Mouse (Mus musculus) hindbrain, embryonic 14.5 days (tissue): ENCODE measurements around the gene Tead1. TPM values are rescaled to one million over a fixed set of nuclear protein-coding genes. Genes with fewer than 3 reads are reported as not detected.

ENCODE experiments used
- ATAC-seq: fragments of 200-750 bp; cut with Nextera tagmentation; 2 replicates; pipeline ENCODE4 v1.8.0; 2017; ENCODE audit warnings: moderate number of reproducible peaks, mild to moderate bottlenecking, moderate TSS enrichment, moderate library complexity; ENCODE audit not compliant: low FRiP score
- DNase-seq: peaks from one replicate; pipeline ENCODE4 v3.0.0-alpha.2; 2015; ENCODE audit warnings: low spot score
- H3K27ac ChIP-seq: fragments of 300-500 bp; sonication (generic); 2 replicates; pipeline ENCODE4 v1.5.1; 2014; ENCODE audit warnings: mild to moderate bottlenecking, moderate library complexity
- H3K27me3 ChIP-seq: fragments of 300-500 bp; sonication (generic); 2 replicates; pipeline ENCODE4 v1.6.1; 2014; ENCODE audit warnings: mild to moderate bottlenecking, low read length, mixed read lengths; ENCODE audit not compliant: control insufficient read depth, insufficient read depth
- H3K36me3 ChIP-seq: fragments of 300-500 bp; sonication (generic); replicated peaks from 2 replicates; pipeline ENCODE4 v1.6.1; 2014; ENCODE audit not compliant: control insufficient read depth, insufficient read depth
- H3K4me1 ChIP-seq: fragments of 300-500 bp; sonication (generic); replicated peaks from 2 replicates; pipeline ENCODE4 v1.6.1; 2014; ENCODE audit warnings: antibody characterized with exemption, low read length, mixed read lengths; ENCODE audit not compliant: control insufficient read depth, insufficient read depth
- H3K4me2 ChIP-seq: fragments of 300-500 bp; sonication (generic); replicated peaks from 2 replicates; pipeline ENCODE4 v1.6.1; 2014; ENCODE audit warnings: mild to moderate bottlenecking, moderate library complexity
- H3K4me3 ChIP-seq: fragments of 300-500 bp; sonication (generic); replicated peaks from 2 replicates; pipeline ENCODE4 v1.5.1; 2014; ENCODE audit warnings: mild to moderate bottlenecking, low read length
- H3K9ac ChIP-seq: fragments of 300-500 bp; sonication (generic); 2 replicates; pipeline ENCODE4 v1.6.1; 2014
- H3K9me3 ChIP-seq: fragments of 300-500 bp; sonication (generic); 2 replicates; pipeline ENCODE4 v1.6.1; 2016; ENCODE audit warnings: low read length; ENCODE audit not compliant: control insufficient read depth
- WGBS: fragments of 180-500 bp; shearing (Covaris S2); extraction: QIAGEN DNeasy Blood & Tissue Kit; methylation state at CpG from one replicate; pipeline ENCODE4 v1.1.7; 2014; 5-methylcytosine and 5-hydroxymethylcytosine counted together
- polyA plus RNA-seq: library from polyadenylated mRNA; unstranded; fragments of >200 nt; fragmentation: Nextera tagmentation; extraction: Ambion mirVana; gene quantifications from 2 replicates; pipeline ENCODE4 v1.2.1, GENCODE M21; 2014

Tead1 gene
- polyA plus RNA-seq, 1 experiment from 2014 or later: 16.0 TPM

DNA sequence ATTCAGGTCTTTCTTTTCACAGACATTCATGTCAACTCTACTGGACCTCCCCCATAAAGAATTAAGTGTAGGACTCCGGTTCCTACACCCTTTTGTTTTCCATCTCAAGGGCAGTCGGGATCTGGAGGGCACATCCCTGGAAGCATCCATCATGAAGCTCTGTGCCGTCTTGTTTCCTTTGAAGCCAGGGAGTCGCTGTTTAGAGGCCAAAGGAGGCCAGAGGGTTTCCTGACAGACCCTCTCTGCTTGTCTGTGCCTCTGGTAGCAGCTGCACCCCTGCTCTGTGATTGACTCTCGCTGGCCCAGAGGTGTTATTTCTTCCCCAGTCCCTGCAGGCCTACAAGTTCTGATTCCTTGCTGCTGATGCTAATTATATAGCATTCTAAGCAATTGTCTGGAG, 259.8 kb downstream of the Tead1 start:
- no peaks in the 10 kb centered on the region for H3K9me3 ChIP-seq
- WGBS: 22% methylated on average over 5 of the region's 5 CpGs
- H3K4me2 ChIP-seq: no peak overlapping the region
- H3K36me3 ChIP-seq: no peaks in the 10 kb centered on the region
- no peak overlapping the region for H3K27ac ChIP-seq
- H3K4me1 ChIP-seq: no peaks in the 10 kb centered on the region
- no peak for ATAC-seq
- H3K9ac ChIP-seq: no peak overlapping the region
- no peak for DNase-seq
- no peak overlapping the region for H3K4me3 ChIP-seq
- H3K27me3 ChIP-seq: no peaks in the 10 kb centered on the region

DNA sequence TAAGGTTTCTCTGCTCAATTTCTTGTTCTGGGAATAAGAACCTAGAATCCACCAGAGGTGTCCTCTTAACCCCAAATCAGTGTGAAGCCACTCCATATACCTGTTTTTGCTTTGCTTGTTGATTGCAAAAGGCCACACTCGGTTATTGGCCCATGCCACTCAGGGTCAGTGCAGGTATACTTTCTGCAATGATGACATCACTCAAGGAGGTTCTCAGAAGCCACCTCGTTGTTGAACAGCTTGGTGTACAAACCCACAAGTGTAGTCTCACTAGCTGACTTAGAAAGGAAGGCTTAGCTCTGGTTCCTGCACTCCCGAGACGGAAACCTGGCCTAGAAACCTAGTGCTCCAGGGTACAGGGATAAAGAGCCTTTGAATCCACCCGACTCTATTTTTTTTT, 263.4 kb downstream of the Tead1 start:
- no peak overlapping the region for H3K4me2 ChIP-seq
- H3K27ac ChIP-seq: no peak overlapping the region
- no peak overlapping the region for H3K4me3 ChIP-seq
- no peak for ATAC-seq
- 70% methylated on average over 5 of the region's 5 CpGs for WGBS
- H3K9ac ChIP-seq: no peak overlapping the region
- H3K4me1 ChIP-seq: no peaks in the 10 kb centered on the region
- no peaks in the 10 kb centered on the region for H3K36me3 ChIP-seq
- DNase-seq: no peak
- H3K9me3 ChIP-seq: no peaks in the 10 kb centered on the region
- no peaks in the 10 kb centered on the region for H3K27me3 ChIP-seq

- DNase-seq (no peak), ATAC-seq (no peak)
- Histone ChIP-seq H3K9ac (no peak overlapping the region), H3K4me1 (no peaks in the 10 kb centered on the region), H3K27me3 (no peaks in the 10 kb centered on the region), H3K4me2 (no peak overlapping the region), H3K4me3 (no peak overlapping the region), H3K36me3 (no peaks in the 10 kb centered on the region), H3K27ac (no peak overlapping the region), H3K9me3 (no peaks in the 10 kb centered on the region)
- 88% methylated on average over 1 of the region's 1 CpGs for WGBS
Observed at GRCm38 (mm10) chr7:112943056-112943455, 263.9 kb downstream of the Tead1 start.

DNA sequence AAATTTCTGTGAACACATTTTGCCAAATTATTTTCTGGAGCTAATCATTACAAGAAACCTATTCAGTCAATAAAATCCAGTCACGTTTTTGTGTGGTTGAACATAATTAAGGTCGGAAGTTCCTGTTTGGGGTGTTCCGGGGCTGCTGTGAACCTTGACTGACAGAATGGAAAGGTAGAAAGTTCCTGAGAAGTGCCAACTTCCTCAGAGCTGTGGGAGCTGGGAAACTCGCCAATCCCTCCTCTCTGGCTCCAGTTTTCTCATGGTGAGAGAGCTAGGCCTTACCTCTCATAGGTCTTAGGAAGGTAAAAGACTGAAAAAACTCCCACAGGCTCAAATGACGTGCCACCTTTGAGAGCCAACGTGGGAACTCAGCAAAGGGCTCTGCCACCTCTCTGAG, 267.6 kb downstream of the Tead1 start:
- no peaks in the 10 kb centered on the region for H3K4me1 ChIP-seq
- whole genome bisulfite sequencing: 70% methylated on average over 6 of the region's 6 CpGs
- H3K9ac ChIP-seq: no peak overlapping the region
- DNase-seq (no peak), ATAC-seq (no peak)
- H3K4me3 ChIP-seq: no peak overlapping the region
- no peak overlapping the region for H3K27ac ChIP-seq
- H3K36me3 ChIP-seq: no peaks in the 10 kb centered on the region
- no peaks in the 10 kb centered on the region for H3K9me3 ChIP-seq
- H3K4me2 ChIP-seq: no peak overlapping the region
- H3K27me3 ChIP-seq: no peaks in the 10 kb centered on the region

GRCm38 (mm10) chr7:112953777-112954291, 274.7 kb downstream of the Tead1 start, which contains the start of gene Rassf10:
TSS of gene Rassf10 (plus strand) at chr7:112953962.
- H3K4me3 ChIP-seq: peak within 1 kb of the TSS; percentile 42
- no peaks in the 10 kb centered on the region for H3K36me3 ChIP-seq
- no peak within 1 kb of the TSS for H3K27ac ChIP-seq
- H3K9me3 ChIP-seq: no peaks in the 10 kb centered on the region
- peak within 1 kb of the TSS; percentile 84 for H3K4me2 ChIP-seq
- ATAC-seq: peak; percentile 51; the same call in 1 of the 2 replicates
- H3K9ac ChIP-seq: peak within 1 kb of the TSS; percentile 59
- H3K27me3 ChIP-seq: peaks cover 49% of the 10 kb centered on the region
- DNase-seq: peak; percentile 34
- peaks cover 13% of the 10 kb centered on the region for H3K4me1 ChIP-seq
- under 1% methylated on average over 41 of the region's 41 CpGs for WGBS

GRCm38 (mm10) chr7:112954351-112955102, 275.4 kb downstream of the Tead1 start:
- peak overlapping the region; percentile 84 for H3K4me2 ChIP-seq
- H3K36me3 ChIP-seq: no peaks in the 10 kb centered on the region
- no peak overlapping the region for H3K27ac ChIP-seq
- peak overlapping the region; percentile 59 for H3K9ac ChIP-seq
- no peaks in the 10 kb centered on the region for H3K9me3 ChIP-seq
- WGBS: under 1% methylated on average over 81 of the region's 82 CpGs
- peaks cover 13% of the 10 kb centered on the region for H3K4me1 ChIP-seq
- ATAC-seq (0 out of 2 replicates have a peak, but pooled peaks have one; percentile 19), DNase-seq (peak; percentile 36)
- H3K27me3 ChIP-seq: peaks cover 49% of the 10 kb centered on the region
- H3K4me3 ChIP-seq: peak overlapping the region; percentile 42

GRCm38 (mm10) chr7:112955103-112955827, 276.1 kb downstream of the Tead1 start:
- DNase-seq (no peak), ATAC-seq (0 out of 2 replicates have a peak, but pooled peaks have one; percentile 55)
- H3K36me3 ChIP-seq: no peaks in the 10 kb centered on the region
- peak overlapping the region; percentile 59 for H3K9ac ChIP-seq
- peak overlapping the region; percentile 84 for H3K4me2 ChIP-seq
- H3K4me1 ChIP-seq: peaks cover 13% of the 10 kb centered on the region
- H3K4me3 ChIP-seq: peak overlapping the region; percentile 42
- no peaks in the 10 kb centered on the region for H3K9me3 ChIP-seq
- H3K27me3 ChIP-seq: peaks cover 49% of the 10 kb centered on the region
- 1% methylated on average over 40 of the region's 40 CpGs for WGBS
- no peak overlapping the region for H3K27ac ChIP-seq

- Histone ChIP-seq H3K4me2 (peak overlapping the region; percentile 84), H3K27me3 (peaks cover 49% of the 10 kb centered on the region), H3K27ac (no peak overlapping the region), H3K4me1 (peaks cover 13% of the 10 kb centered on the region), H3K9ac (no peak overlapping the region), H3K36me3 (no peaks in the 10 kb centered on the region), H3K4me3 (peak overlapping the region; percentile 42), H3K9me3 (no peaks in the 10 kb centered on the region)
- ATAC-seq (no peak), DNase-seq (no peak)
- 31% methylated on average over 3 of the region's 3 CpGs for WGBS
Observed at GRCm38 (mm10) chr7:112955955-112956354, 276.8 kb downstream of the Tead1 start.
